Mouse (Mus musculus) adrenal gland, postnatal 14 days (tissue): ENCODE measurements at regions not wholly inside any gene's neighbourhood (a gene's known extent, or its start where the extent isn't known, plus 50 kb on each side); places are given as distances from the start of the nearest gene placed in this dataset.
A peak's percentile ranks its signal among the peaks of the same experiment; 100 is the strongest.

Experiments used
- DNase-seq: peaks from one replicate; pipeline ENCODE4 v3.0.0; 2021; ENCODE audit warnings: mixed read lengths

DNA sequence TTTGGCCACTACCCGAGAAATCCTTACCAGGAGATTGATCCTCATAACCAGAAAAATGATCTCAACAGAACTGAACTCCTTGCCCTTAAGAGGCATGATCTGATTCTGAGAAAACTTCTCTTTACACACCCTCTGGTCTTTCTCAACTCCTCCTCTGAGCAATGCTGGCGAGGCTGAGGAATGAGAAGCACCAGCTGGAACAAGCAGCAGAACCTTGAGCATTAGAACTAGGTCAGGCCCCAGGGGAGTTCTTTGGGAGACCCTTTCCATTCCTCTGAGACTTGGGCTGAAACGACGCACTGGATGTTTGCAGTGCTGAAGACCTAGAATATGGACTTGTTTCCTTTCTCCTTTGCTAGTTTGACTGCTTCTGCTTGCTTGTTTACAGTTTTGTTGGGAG is 224.6 kb upstream of the Ar start:
- DNase-seq: peak; percentile 39

DNA sequence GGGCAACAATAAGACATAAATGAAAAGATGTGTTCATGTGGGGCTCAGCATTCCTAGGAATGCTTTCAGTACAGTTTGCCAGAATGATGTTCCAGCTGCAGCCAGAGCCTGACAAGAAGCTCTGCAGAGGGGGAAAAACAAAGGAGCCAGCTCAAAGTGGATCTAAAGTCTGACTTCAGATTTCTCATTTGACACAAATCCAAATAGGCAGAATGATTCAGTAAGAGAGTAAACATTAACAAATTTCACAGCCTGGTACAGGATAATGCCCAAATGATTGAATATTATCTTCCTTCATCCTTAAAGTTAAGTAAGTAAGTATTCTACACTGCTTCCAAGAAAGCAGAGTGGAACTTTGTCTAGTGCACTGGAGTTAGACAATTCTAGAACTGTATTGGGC is 224.2 kb upstream of the Ar start:
- DNase-seq: no peak

DNA sequence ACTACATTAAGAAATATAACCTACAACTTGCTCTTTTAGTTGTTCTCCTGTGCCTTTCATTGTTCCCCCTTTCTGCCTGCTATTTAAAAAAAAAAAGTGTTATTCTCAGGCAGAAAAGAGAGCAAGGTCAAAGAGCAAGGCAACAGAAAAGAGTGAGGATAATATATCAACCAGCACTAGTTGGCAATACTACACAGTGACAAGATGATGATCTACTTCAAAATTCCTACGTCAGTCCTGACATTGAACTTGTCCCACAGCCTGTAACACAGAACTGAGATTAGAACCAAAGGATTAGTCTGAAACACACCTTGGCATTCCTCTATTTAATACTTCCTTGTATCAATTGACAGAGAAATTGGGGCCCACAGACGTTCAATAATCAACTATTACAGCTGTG is 222.8 kb upstream of the Ar start:
- no peak for DNase-seq
